8 mouse cellular contexts compared by ENCODE assay signal in the genomic region with DNA sequence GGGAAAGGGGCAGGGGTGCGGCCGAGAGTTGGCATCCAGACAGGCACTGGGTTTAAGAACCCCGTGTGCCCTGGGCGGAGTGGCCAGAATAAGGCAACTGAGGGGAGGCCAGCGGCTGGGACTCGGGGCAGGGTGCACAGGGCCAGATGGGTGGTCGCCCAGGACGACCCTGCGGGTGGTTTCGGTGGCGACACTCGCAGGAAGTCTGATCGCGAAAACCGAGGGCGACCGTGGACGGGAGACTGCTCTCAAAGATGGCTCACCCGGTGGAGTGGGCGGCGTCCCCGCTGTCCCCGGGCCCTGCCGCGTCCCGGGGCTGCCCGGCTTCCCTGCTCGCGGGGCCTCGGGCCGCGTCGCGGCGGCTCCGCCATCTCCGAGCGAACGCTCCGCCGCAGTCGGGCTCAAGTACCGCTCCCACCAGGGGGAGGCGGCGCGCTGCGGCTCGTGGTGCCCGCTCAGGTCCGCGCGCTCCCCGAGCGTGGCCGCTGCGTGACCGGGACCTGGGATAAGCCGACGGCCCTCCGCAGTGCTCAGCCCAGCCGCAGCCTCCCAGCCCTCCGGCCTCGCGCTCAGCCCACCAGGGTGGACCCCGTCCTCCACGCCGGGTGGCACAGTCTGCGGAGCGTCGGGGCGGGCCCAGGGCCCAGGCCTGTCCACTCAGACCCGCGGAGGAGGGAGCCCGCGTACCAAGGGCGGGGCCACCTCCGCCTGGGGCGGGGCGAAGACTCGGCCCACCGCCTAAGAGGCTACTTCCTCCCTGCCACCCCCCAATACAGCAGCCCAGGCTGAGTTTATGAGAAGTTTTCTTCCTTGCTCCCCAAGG. TPM values are rescaled to one million over a fixed set of nuclear protein-coding genes. Genes with fewer than 3 reads are reported as not detected.
A peak's percentile ranks its signal among the peaks of the same experiment; 100 is the strongest.
DNase-seq lines count a peak whose midpoint lies in the region; ATAC-seq and TF ChIP-seq lines count a peak whose summit lies in the region.

A gene (minus strand): TSS at position 611 of the 823 bp plus-strand sequence.

- no peak for TF ChIP-seq CTCF in Patski (IDR thresholded peaks at IDR 0.05)

- H3K9me3 ChIP-seq in hindbrain, embryonic 14.5 days (ENCODE audit: control insufficient read depth, low read length), result no peaks in the 10 kb centered on the region

- CTCF ChIA-PET in Patski (lab: Charles Lee), result interaction anchor here (1.2 to 1.7 kb wide), 2 partner anchors 10 to 17 kb away, joined by 5 to 6 read pairs; no protein-coding TSS in a partner anchor

- peak within 1 kb of the TSS; percentile 91 for H3K9ac ChIP-seq in hindbrain, embryonic 14.5 days

- WGBS in hindbrain, embryonic 14.5 days, result under 1% methylated on average over 75 of the region's 81 CpGs

- in situ Hi-C loops in Patski (cut with MboI; ENCODE audit: low pct_unique_long_range_greater_than_20kb), result no loop called here

- no peak for DNase-seq in Patski (ENCODE audit: low read depth, low spot score)
- DNase-seq in cerebellum, postnatal 25 days, result peak; percentile 93 to 95
- DNase-seq in frontal cortex, postnatal 25 days (ENCODE audit: low spot score in 2 of 2), result peak; percentile 60 to 68
- peak; percentile 83 for DNase-seq in hindbrain, embryonic 14.5 days (ENCODE audit: low spot score)
- DNase-seq in layer of hippocampus, postnatal 36 days, result peak; percentile 87 to 88
- DNase-seq in lung, postnatal 36 days, result peak; percentile 92
- DNase-seq in retina, postnatal 1 day, result peak; percentile 95
- peak; percentile 80 to 91 for DNase-seq in urinary bladder, adult 18-20 months (ENCODE audit: low spot score in 2 of 2)

- peak; percentile 82 for ATAC-seq in Patski
- peak; percentile 98 for ATAC-seq in hindbrain, embryonic 14.5 days (ENCODE audit: low FRiP score)

- POLR2A ChIA-PET in Patski (lab: Charles Lee), result interaction anchor here (1.0 to 1.4 kb wide), 3 partner anchors 26 to 61 kb away, joined by 3 to 4 read pairs (median 4); a partner anchor contains a TSS

- no peaks in the 10 kb centered on the region for H3K27me3 ChIP-seq in Patski
- no peaks in the 10 kb centered on the region for H3K27me3 ChIP-seq in hindbrain, embryonic 14.5 days (ENCODE audit: control insufficient read depth, insufficient read depth, low read length)

- H3K4me2 ChIP-seq in hindbrain, embryonic 14.5 days (replicated peaks), result peak within 1 kb of the TSS; percentile 91

- H3K27ac ChIP-seq in hindbrain, embryonic 14.5 days, result peak within 1 kb of the TSS; percentile 78

- peaks cover 52% of the 10 kb centered on the region for H3K36me3 ChIP-seq in hindbrain, embryonic 14.5 days (replicated peaks; ENCODE audit: control insufficient read depth, insufficient read depth)

- peak within 1 kb of the TSS; percentile 84 for H3K4me3 ChIP-seq in hindbrain, embryonic 14.5 days (replicated peaks; ENCODE audit: low read length)

- peaks cover 10% of the 10 kb centered on the region for H3K4me1 ChIP-seq in hindbrain, embryonic 14.5 days (replicated peaks; ENCODE audit: control insufficient read depth, insufficient read depth, low read length)

RNA-seq across cellular contexts. Expression of the gene that starts here (rescaled TPM):
- polyA plus RNA-seq in Patski (2021), result 44.6 TPM
- 17.1 and 17.7 TPM in 2 replicates for polyA plus RNA-seq in hindbrain, embryonic 14.5 days (2014; fragmentation: Nextera tagmentation; extraction: Ambion mirVana)
- 10 to 100 TPM; 16.5 to 16.9 TPM for total RNA-seq in layer of hippocampus, postnatal 36 days (2021)
